Mouse (Mus musculus) ovary, postnatal 10 days (tissue): ENCODE data around the gene Faiml.

Experiments used
- DNase-seq: peaks from one replicate; pipeline ENCODE4 v3.0.0; 2022; ENCODE audit warnings: low spot score

The Faiml gene

DNA sequence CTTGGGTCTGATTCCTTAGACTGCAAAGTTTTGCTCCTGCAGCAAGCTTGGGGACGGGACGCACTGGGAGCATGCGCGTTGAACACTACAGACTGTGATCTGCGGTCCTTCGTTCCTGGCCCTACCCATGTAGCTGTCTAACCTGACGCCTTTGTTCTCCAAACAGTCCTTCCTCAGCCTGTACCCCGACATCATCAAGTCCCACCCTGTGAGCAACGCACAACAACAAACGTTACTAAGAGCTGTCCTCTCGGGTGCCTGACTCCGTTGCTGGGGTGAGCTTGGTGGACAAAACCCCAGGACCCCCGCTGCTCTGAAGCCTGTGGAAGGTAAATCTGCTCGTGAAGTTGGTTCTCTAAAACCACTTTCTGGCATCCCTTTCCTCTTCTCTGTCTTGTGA lies at the start of gene Faiml:
Faiml (minus strand) TSS at position 101 of the 400 bp plus-strand sequence.
- DNase-seq, result no peak

DNA sequence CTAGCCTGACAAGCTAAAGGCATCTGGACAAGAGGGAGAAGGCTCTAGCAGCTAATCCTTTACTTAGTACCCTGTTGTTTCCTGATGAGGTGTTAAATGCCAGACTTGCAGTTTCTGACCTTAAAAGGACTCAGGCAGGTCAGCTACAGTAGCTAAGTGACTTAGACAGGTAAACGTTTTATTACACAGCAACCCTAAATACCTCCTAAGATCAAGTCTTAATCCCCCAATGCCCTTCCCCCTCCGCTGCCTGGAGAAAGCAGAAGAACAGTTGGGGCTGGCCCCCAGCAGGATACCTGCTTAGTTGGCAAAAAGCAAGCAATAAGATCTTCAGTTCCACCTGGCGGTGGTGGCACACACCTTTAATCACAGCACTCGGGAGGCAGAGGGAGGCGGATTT lies 21.9 kb upstream of the Faiml start:
- no peak for DNase-seq

DNA sequence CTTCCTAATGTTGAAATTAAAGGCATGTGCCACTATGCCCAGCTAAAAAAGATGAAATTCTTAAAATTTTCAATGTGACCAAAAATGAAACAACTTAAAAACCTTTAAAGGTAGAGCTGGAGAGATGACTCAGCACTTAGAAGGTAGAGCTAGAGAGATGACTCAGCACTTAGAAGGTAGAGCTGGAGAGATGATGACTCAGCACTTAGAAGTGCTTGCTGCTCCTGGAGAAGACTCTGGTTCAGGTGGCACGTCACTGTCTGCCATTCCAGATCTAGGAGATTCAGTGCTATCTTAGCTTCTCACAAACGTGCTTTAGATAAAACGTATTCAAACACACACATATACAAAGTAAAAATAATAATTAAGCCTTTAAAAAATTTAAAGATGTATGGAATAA lies 19.8 kb upstream of the Faiml start:
- no peak for DNase-seq

DNA sequence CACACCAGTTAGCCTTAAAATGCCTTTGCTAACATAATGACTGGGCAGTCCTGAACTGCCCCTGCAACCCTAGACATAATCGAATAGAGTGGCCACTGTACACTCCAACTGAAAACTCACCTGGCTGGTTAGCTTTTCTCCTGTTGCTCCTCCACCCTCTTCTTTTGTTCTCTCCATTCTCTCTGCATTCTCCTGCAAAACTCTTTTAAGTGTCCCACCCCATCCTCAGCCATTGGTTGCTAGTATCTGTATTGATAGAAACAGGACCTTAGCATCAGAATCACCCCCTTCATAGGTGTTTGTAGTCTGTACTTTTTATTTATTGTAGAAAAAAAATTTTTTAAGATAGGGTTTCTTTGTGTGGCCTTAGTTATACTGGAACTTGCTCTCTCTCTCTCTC lies 19.2 kb upstream of the Faiml start:
- no peak for DNase-seq

GRCm38 (mm10) chr9:99253861-99254260 lies 16.8 kb upstream of the Faiml start:
- no peak for DNase-seq

DNA sequence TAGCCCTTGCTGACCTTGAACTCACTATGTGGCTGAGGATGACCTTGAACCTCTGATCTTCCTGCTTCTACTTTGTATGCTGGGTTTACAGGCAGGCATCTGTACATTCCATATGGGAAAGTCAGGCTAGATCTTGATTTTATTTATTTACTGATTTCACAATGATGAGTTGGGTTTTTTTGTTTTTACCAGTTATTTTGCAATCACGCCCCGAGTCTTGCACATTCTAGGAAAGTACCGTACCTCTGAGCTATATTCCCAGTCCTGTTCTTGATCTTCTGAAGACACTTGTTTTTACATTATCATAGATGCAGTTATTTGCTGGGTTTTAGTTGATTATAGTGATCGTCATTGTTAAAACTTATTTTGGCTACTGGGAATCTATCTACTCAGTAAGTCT lies 11.9 kb upstream of the Faiml start:
- DNase-seq, result no peak

DNA sequence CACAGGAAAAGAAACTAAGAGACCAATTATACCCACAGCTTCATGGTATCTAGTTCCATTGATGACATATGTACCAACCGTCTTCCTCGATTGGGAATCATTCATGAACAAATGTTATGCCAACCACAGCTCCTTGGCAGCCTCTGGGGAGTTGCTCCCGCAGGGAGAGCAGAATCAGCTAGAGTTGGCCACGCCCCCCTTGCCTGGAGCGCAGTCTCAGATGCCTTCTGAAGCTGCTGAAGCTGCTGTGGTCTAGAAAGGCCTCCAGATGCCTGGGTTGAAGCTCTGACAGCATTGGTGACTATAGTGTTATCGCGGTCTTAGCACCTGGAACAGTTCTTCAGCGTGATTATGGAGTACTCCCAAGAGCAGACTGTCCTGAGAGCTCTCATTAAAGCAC lies 11.3 kb upstream of the Faiml start:
- DNase-seq, result no peak

DNA sequence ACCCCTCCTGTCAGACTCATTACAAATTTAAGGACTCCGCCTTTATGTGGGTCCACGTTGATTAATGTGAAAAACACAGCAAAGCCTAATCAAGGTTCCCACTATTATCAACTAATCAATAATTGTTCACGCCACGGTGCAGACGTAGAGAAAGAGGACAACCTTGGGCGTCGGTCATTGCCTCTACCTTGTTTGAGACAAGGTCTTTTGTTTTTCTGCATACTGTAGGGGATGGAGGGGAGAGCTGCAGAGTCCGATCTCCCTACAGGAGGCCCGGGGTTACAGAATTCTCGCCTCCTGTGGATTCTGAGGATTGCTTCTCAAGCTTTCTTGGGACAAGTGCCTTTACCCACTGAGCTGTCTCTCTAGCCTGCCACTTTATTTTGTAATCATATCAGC lies 6.9 kb upstream of the Faiml start:
- DNase-seq, result no peak

- peak; percentile 88 for DNase-seq
Measured at GRCm38 (mm10) chr9:99243190-99243894, 6.3 kb upstream of the Faiml start, which contains the start of gene Cep70. Gene Cep70 (plus strand): TSS chr9:99243367.

GRCm38 (mm10) chr9:99242533-99243189 lies 5.6 kb upstream of the Faiml start:
- no peak for DNase-seq

GRCm38 (mm10) chr9:99242035-99242434 lies 5.0 kb upstream of the Faiml start:
- peak; percentile 21 for DNase-seq

DNA sequence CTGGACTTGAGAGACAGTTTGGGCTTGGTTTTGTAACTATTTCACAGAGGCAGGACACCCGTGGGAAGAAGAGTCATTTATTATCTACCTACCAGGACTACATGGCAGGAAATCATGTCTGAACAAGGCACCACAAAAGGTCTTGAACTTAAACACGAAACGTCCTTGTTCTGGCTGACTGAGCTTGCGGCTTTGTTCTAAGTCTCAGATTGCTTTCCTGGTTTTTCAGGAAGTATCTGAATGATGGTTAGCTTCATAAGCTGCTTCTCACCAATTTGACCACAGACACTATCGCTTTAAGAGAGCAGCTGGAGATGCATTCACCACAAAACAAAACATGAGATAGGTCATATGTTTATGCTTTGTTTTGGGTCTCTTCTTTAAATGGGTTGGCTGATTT lies 3.5 kb upstream of the Faiml start:
- no peak for DNase-seq

DNA sequence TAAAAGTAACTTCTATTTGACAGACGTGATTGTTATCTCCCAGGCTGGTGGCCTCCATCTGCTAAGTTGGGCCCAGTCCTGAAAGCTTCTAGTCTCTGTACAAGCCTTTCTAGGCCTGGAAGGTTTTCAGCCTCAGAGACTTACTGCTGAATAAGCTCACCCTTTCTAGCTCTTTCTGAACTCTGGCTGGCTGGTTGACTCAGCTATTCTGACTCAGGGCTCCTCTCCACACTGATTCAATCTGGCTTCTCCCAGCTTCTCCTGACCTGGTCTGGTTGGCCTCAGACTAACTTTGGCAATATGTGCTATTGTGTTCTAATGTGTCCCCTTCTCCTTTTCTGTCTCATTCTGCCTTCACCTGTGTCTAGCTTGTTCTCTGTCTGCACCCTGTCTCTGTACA lies 2.2 kb upstream of the Faiml start:
- no peak for DNase-seq

DNA sequence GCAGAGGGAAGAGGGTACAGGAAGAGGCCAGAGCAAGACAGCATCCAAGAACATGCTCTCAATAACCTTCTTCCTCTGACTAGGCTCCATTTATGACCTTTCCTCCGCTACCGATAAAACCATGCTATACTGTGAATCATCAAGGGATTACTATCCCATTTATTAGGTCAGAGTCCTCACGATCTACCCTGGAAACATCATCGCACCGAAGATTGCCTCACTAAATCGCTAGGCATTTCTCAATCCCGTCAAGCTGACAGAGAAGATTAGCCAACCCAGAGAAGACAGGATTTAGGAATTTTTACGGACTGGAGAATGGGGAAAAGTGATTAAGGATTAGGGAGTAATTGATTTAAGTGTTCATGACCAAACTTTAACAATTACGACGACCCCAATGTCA lies 1.2 kb upstream of the Faiml start:
- DNase-seq, result no peak

DNA sequence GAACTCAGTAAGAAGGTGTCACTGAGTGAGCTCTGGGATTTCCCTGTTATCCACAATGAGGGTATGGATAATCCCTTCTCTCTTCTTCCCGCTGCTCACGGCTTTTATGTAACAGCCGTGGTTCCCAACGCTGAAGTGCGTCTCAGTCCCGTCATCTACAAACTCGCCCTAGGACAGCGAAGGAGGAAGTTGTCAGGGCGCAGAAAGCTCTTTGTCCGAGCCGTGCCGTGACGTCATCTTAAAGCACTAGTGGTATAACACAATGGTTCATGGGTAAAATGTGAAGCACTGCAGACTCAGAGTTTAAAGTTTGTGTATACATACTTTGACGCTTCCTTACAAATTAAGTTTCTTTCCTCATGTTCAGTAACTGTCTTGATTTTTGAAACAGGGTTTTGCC lies 7.6 kb downstream of the Faiml start:
- no peak for DNase-seq

DNA sequence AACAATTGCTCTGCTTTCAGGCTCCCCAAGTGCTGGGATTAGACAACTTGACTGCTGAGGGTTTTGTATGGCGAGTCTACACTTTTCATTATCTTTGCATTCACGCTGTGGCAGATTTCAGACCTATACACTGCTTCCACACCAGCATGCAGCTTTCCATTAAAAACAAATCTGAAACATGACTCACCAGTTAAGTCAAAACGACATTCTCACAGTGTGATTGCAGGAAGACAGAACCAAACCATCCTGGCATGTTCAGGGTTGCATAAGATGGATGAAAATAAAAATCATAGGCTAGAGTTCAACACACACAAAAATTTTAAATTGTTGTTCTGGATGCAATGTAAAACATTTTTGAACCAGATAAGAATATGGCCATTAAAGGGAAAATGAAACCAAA lies 12.5 kb downstream of the Faiml start:
- DNase-seq, result no peak

GRCm38 (mm10) chr9:99221636-99222035 lies 15.4 kb downstream of the Faiml start:
- DNase-seq, result no peak

DNA sequence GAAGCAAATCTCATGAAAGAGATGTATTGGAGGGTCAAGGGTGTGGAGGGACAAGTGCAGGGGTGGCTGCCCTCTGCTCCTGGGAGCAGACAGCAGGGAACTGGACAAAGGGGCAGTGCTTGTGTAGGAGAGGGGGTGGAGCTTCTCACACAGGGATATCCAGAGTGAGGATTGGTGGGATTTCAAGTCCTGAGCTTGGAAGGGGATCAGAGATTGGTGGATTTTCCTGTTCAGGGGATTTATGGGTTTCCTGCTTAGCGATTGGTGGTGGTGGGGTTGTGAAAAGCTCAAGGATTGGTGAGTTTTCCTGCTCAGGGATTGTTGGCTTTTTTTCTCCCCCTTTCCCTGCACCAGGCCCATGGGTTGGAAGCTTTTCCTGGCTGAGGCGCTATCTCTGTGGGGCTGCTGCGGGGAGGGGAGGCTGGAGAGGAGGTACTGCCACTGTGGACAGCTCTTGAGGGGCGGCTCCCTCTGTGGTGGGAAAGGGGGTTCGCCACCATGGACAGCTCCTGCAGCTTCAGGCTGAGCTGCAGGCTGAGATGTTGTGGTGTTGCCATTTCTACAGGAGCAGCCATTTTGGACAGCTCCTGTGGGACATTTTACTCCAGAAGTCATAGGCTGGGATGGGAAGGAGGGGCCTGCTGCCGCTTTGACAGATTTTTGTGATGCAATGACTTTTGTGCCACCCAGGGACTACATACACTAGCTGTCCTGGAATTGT lies 18.9 kb downstream of the Faiml start:
- peak; percentile 35 for DNase-seq

GRCm38 (mm10) chr9:99216182-99216581 lies 20.9 kb downstream of the Faiml start:
- DNase-seq, result no peak

- no peak for DNase-seq
Measured at GRCm38 (mm10) chr9:99212643-99213042, 24.4 kb downstream of the Faiml start.

- DNase-seq, result no peak
Measured at GRCm38 (mm10) chr9:99183043-99183670, 53.9 kb downstream of the Faiml start.

- DNase-seq, result no peak
Measured at GRCm38 (mm10) chr9:99182121-99182520, 54.9 kb downstream of the Faiml start.

DNA sequence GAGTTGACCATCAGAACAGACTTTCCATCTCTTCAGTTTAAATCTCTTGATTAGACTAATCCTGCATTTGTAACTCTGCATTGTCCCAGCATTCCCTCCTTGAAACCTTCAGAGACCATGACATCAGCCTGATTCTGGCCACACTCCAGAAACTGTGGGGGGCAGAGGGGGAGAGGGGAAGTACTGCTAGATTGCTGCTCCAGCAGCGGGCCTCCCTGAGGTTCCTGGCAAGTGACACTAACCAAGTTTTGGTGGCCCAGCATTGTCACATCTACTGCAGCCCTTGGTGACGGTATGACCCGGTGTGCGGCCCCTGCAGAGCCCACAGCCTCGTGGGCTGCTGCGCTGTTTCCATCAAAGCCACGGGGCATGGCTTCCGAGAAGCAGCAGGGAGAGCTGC lies 56.8 kb downstream of the Faiml start:
- DNase-seq, result no peak
